Mouse (Mus musculus) ES-Bruce4 (cell line): ENCODE measurements around the gene Pgp.

ENCODE experiments used
- CTCF ChIP-seq: IDR thresholded peaks from one replicate; pipeline ENCODE4 v1.8.1; 2011; ENCODE audit warnings: low read depth, low read length
- EP300 ChIP-seq: IDR thresholded peaks from 2 replicates; pipeline ENCODE4 v1.6.1; 2011; ENCODE audit warnings: low read depth, low read length; ENCODE audit not compliant: insufficient read depth
- POLR2A ChIP-seq: IDR thresholded peaks from one replicate; pipeline ENCODE4 v1.8.1; 2011; ENCODE audit warnings: low read length; ENCODE audit not compliant: insufficient read depth

GRCm38 (mm10) chr17:24473612-24474275, 3.6 kb downstream of the Pgp start, which contains the start of gene Bricd5:
- no peak for TF ChIP-seq CTCF
- TF ChIP-seq POLR2A: no peak
- no peak for TF ChIP-seq EP300
